Mouse (Mus musculus): Measurements from ENCODE around the gene Gm28827.
"Not testable (repeated sequence)": the region's sequence is repeated elsewhere in the genome, so short reads cannot be mapped to it uniquely, and the experiment has no call there.

Gm28827 gene

DNA sequence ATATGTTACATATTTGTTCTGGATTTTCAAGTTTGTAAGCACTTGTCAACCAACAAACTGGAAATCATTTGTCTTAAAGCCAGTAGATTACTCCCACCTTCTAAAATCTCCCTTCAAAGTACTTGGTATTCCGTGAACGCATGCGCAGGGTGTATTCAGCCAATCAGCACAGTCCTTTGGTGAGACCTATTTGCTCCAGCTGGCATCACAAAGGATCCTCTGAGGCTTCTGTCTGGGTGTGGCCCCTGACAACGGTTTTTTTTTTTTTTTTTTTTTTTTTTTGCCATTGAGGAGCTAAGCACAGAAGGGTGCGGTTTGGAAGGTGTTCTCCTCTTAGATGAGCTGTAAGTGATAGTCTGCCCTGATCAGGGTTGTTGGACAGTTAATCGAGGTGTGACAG lies at the start of gene Gm28827:
Gene Gm28827 (plus strand): TSS at position 301 of the 400 bp plus-strand sequence.
- DNase-seq (ENCODE audit: low spot score in 2 of 2), result not testable (repeated sequence)

Data from frontal cortex, postnatal 36 days (tissue).